Comparison of ENCODE assay signal across 24 mouse cellular contexts in genomic region chr14:13333372-13333771, GRCm38 (mm10). TPM values are rescaled to one million over a fixed set of nuclear protein-coding genes. Genes with fewer than 3 reads are reported as not detected.
DNase-seq lines count a peak whose midpoint lies in the region; ATAC-seq lines count a peak whose summit lies in the region.
"Had no signal": no experiment of that assay in that cellular context is flagged by ENCODE, and none has a peak within 500 bp of the region (broad histone marks: within the 10 kb centered on the region; RNA-seq: fewer than 3 reads in every experiment).

No protein-coding gene starts in this region.

- DNase-seq in forebrain, embryonic 14.5 days (ENCODE audit: low spot score): no peak
- DNase-seq: adrenal gland, adult 8-10 months; adrenal gland, postnatal 25 days; cerebellum, adult 11-12 months; cerebellum, adult 8-10 months; cerebellum, postnatal 10 days; cerebellum, postnatal 36 days; embryo, embryonic 11 days; forebrain, postnatal 0 days; gastrocnemius, adult 2 months; gastrocnemius, postnatal 14 days; heart, adult 11 months had no signal

- H3K27ac ChIP-seq in forebrain, embryonic 12.5 days: no peak overlapping the region
- H3K27ac ChIP-seq in forebrain, embryonic 14.5 days (ENCODE audit: low read depth, low read length): no peak overlapping the region
- no peak overlapping the region for H3K27ac ChIP-seq in hindbrain, embryonic 13.5 days
- H3K27ac ChIP-seq in hindbrain, embryonic 16.5 days (ENCODE audit: low read depth, low read length): no peak overlapping the region
- no peak overlapping the region for H3K27ac ChIP-seq in neural tube, embryonic 12.5 days
- no peak overlapping the region for H3K27ac ChIP-seq in neural tube, embryonic 15.5 days (replicated peaks)
- H3K27ac ChIP-seq: embryonic facial prominence, embryonic 10.5 days; embryonic facial prominence, embryonic 13.5 days; forebrain, embryonic 13.5 days; gastrocnemius, adult 2 months; intestine, embryonic 15.5 days had no signal

- H3K4me3 ChIP-seq in forebrain, embryonic 12.5 days (replicated peaks): no peak overlapping the region
- H3K4me3 ChIP-seq in forebrain, embryonic 14.5 days (ENCODE audit: low read depth, low read length): no peak overlapping the region
- H3K4me3 ChIP-seq in hindbrain, embryonic 13.5 days: no peak overlapping the region
- no peak overlapping the region for H3K4me3 ChIP-seq in hindbrain, embryonic 16.5 days (ENCODE audit: low read length)
- H3K4me3 ChIP-seq in neural tube, embryonic 12.5 days: no peak overlapping the region
- no peak overlapping the region for H3K4me3 ChIP-seq in neural tube, embryonic 15.5 days (replicated peaks)
- H3K4me3 ChIP-seq: embryonic facial prominence, embryonic 10.5 days; embryonic facial prominence, embryonic 13.5 days; erythroblast, embryonic 14.5 days; forebrain, embryonic 13.5 days; gastrocnemius, adult 2 months; intestine, embryonic 15.5 days had no signal

- H3K36me3 ChIP-seq in forebrain, embryonic 12.5 days (replicated peaks): no peaks in the 10 kb centered on the region
- H3K36me3 ChIP-seq in forebrain, embryonic 14.5 days (ENCODE audit: control insufficient read depth, insufficient read depth, low read length): no peaks in the 10 kb centered on the region
- no peaks in the 10 kb centered on the region for H3K36me3 ChIP-seq in hindbrain, embryonic 13.5 days
- H3K36me3 ChIP-seq in hindbrain, embryonic 16.5 days (ENCODE audit: control insufficient read depth, insufficient read depth, low read length): no peaks in the 10 kb centered on the region
- H3K36me3 ChIP-seq in neural tube, embryonic 12.5 days: no peaks in the 10 kb centered on the region
- no peaks in the 10 kb centered on the region for H3K36me3 ChIP-seq in neural tube, embryonic 15.5 days
- H3K36me3 ChIP-seq: embryonic facial prominence, embryonic 10.5 days; embryonic facial prominence, embryonic 13.5 days; intestine, embryonic 15.5 days had no signal

- no peaks in the 10 kb centered on the region for H3K27me3 ChIP-seq in forebrain, embryonic 12.5 days
- H3K27me3 ChIP-seq in forebrain, embryonic 14.5 days (replicated peaks; ENCODE audit: control insufficient read depth, insufficient read depth, low read length): no peaks in the 10 kb centered on the region
- no peaks in the 10 kb centered on the region for H3K27me3 ChIP-seq in hindbrain, embryonic 13.5 days
- H3K27me3 ChIP-seq in hindbrain, embryonic 16.5 days (replicated peaks; ENCODE audit: control insufficient read depth, insufficient read depth, low read length): no peaks in the 10 kb centered on the region
- H3K27me3 ChIP-seq in neural tube, embryonic 12.5 days (replicated peaks): no peaks in the 10 kb centered on the region
- no peaks in the 10 kb centered on the region for H3K27me3 ChIP-seq in neural tube, embryonic 15.5 days (replicated peaks)
- H3K27me3 ChIP-seq: embryonic facial prominence, embryonic 13.5 days; forebrain, embryonic 13.5 days; intestine, embryonic 15.5 days had no signal

- no peaks in the 10 kb centered on the region for H3K4me1 ChIP-seq in forebrain, embryonic 12.5 days
- no peaks in the 10 kb centered on the region for H3K4me1 ChIP-seq in forebrain, embryonic 14.5 days (ENCODE audit: control insufficient read depth, insufficient read depth, low read length)
- H3K4me1 ChIP-seq in hindbrain, embryonic 13.5 days (replicated peaks): peaks cover 17% of the 10 kb centered on the region; the same call in 1 of the 2 replicates
- H3K4me1 ChIP-seq in hindbrain, embryonic 16.5 days (ENCODE audit: control insufficient read depth, insufficient read depth, low read depth, low read length): no peaks in the 10 kb centered on the region
- no peaks in the 10 kb centered on the region; the same call in 1 of the 2 replicates for H3K4me1 ChIP-seq in neural tube, embryonic 12.5 days
- H3K4me1 ChIP-seq in neural tube, embryonic 15.5 days: no peaks in the 10 kb centered on the region
- H3K4me1 ChIP-seq: embryonic facial prominence, embryonic 13.5 days; forebrain, embryonic 13.5 days; intestine, embryonic 15.5 days had no signal

- ATAC-seq in forebrain, embryonic 12.5 days (ENCODE audit: low FRiP score): 0 out of 2 replicates have a peak, but pooled peaks have one; percentile 15
- ATAC-seq in forebrain, embryonic 14.5 days: no peak
- ATAC-seq in hindbrain, embryonic 13.5 days (ENCODE audit: low FRiP score): peak; percentile 67
- ATAC-seq in hindbrain, embryonic 16.5 days: no peak
- ATAC-seq in neural tube, embryonic 12.5 days (ENCODE audit: low FRiP score, low read depth): peak; percentile 62
- no peak for ATAC-seq in neural tube, embryonic 15.5 days (ENCODE audit: low FRiP score)
- ATAC-seq: activated CD4-positive, CD25-positive, alpha-beta regulatory T cell, adult 4 months; forebrain, embryonic 13.5 days; intestine, embryonic 15.5 days had no signal

- no peak overlapping the region for H3K9ac ChIP-seq in forebrain, embryonic 12.5 days
- H3K9ac ChIP-seq in forebrain, embryonic 14.5 days (ENCODE audit: low read length): no peak overlapping the region
- H3K9ac ChIP-seq in hindbrain, embryonic 13.5 days: no peak overlapping the region
- no peak overlapping the region for H3K9ac ChIP-seq in hindbrain, embryonic 16.5 days (ENCODE audit: low read depth, low read length)
- no peak overlapping the region for H3K9ac ChIP-seq in neural tube, embryonic 12.5 days
- no peak overlapping the region for H3K9ac ChIP-seq in neural tube, embryonic 15.5 days (replicated peaks)
- H3K9ac ChIP-seq: embryonic facial prominence, embryonic 13.5 days; forebrain, embryonic 13.5 days; forebrain, postnatal 0 days; intestine, embryonic 15.5 days had no signal

- no peaks in the 10 kb centered on the region for H3K9me3 ChIP-seq in forebrain, embryonic 12.5 days
- no peaks in the 10 kb centered on the region for H3K9me3 ChIP-seq in forebrain, embryonic 14.5 days (replicated peaks; ENCODE audit: control insufficient read depth, low read length)
- no peaks in the 10 kb centered on the region for H3K9me3 ChIP-seq in hindbrain, embryonic 13.5 days
- no peaks in the 10 kb centered on the region for H3K9me3 ChIP-seq in hindbrain, embryonic 16.5 days (ENCODE audit: control insufficient read depth, low read length)
- H3K9me3 ChIP-seq in neural tube, embryonic 12.5 days: no peaks in the 10 kb centered on the region
- no peaks in the 10 kb centered on the region for H3K9me3 ChIP-seq in neural tube, embryonic 15.5 days (replicated peaks)
- H3K9me3 ChIP-seq: embryonic facial prominence, embryonic 10.5 days; embryonic facial prominence, embryonic 13.5 days; forebrain, embryonic 13.5 days; intestine, embryonic 15.5 days had no signal

- WGBS in forebrain, embryonic 12.5 days: 71% methylated on average over 5 of the region's 5 CpGs
- WGBS in forebrain, embryonic 14.5 days: 58% methylated on average over 5 of the region's 5 CpGs
- WGBS in hindbrain, embryonic 13.5 days: 44% methylated on average over 5 of the region's 5 CpGs
- 47% methylated on average over 5 of the region's 5 CpGs for WGBS in hindbrain, embryonic 16.5 days
- WGBS in neural tube, embryonic 12.5 days: 53% methylated on average over 5 of the region's 5 CpGs
- 50% methylated on average over 5 of the region's 5 CpGs for WGBS in neural tube, embryonic 15.5 days

- H3K4me2 ChIP-seq in forebrain, embryonic 12.5 days: no peak overlapping the region
- H3K4me2 ChIP-seq in forebrain, embryonic 14.5 days (ENCODE audit: low read length): no peak overlapping the region
- H3K4me2 ChIP-seq in hindbrain, embryonic 13.5 days: no peak overlapping the region
- H3K4me2 ChIP-seq in hindbrain, embryonic 16.5 days (ENCODE audit: low read length): no peak overlapping the region
- no peak overlapping the region for H3K4me2 ChIP-seq in neural tube, embryonic 12.5 days (replicated peaks)
- H3K4me2 ChIP-seq in neural tube, embryonic 15.5 days: no peak overlapping the region
- H3K4me2 ChIP-seq: embryonic facial prominence, embryonic 13.5 days; forebrain, embryonic 13.5 days; heart, embryonic 11.5 days; intestine, embryonic 15.5 days had no signal

RNA-seq across cellular contexts. Expression of gene Synpr, which starts 48.8 kb away (rescaled TPM):
- 10.5 and 11.6 TPM in 2 replicates for polyA plus RNA-seq in forebrain, embryonic 12.5 days (2016; fragmentation: Nextera tagmentation; extraction: Ambion mirVana)
- polyA plus RNA-seq in forebrain, embryonic 14.5 days (2014; fragmentation: Nextera tagmentation; extraction: Ambion mirVana): 28.9 and 32.4 TPM in 2 replicates
- 35.9 and 38.0 TPM in 2 replicates for polyA plus RNA-seq in hindbrain, embryonic 13.5 days (2015; fragmentation: Nextera tagmentation; extraction: Ambion mirVana)
- 53.2 and 67.4 TPM in 2 replicates for polyA plus RNA-seq in hindbrain, embryonic 16.5 days (2015; fragmentation: Nextera tagmentation; extraction: Ambion mirVana)
- polyA plus RNA-seq in neural tube, embryonic 12.5 days (2016; fragmentation: Nextera tagmentation; extraction: Ambion mirVana): 14.5 and 15.9 TPM in 2 replicates
- polyA plus RNA-seq in neural tube, embryonic 15.5 days (2015; fragmentation: Nextera tagmentation; extraction: Ambion mirVana): 48.0 and 56.3 TPM in 2 replicates
- polyA plus RNA-seq: activated CD4-positive, CD25-positive, alpha-beta regulatory T cell, adult 4 months; erythroblast, embryonic 14.5 days had no signal

Comparison
In these comparisons a context has a peak if more than half of its experiments do, and no peak if none do; other contexts are left out.
1. ATAC-seq: peak in forebrain, embryonic 12.5 days (single experiment), hindbrain, embryonic 13.5 days (single experiment) and neural tube, embryonic 12.5 days (single experiment); none in forebrain, embryonic 14.5 days (single experiment), hindbrain, embryonic 16.5 days (single experiment) and neural tube, embryonic 15.5 days (single experiment).